Mouse (Mus musculus) kidney, adult 2 months (tissue): ENCODE results near the gene Tpi1.

Experiments used
- CTCF ChIP-seq: fragments of 200-500 bp; conservative IDR thresholded peaks from 2 replicates; pipeline ENCODE4 v1.5.1; 2011; ENCODE audit warnings: low read depth, mild to moderate bottlenecking, control low read depth, low read length, moderate library complexity, mixed read lengths; ENCODE audit not compliant: insufficient read depth, insufficient read length
- POLR2A ChIP-seq: fragments of 200-500 bp; IDR thresholded peaks from one replicate; pipeline ENCODE4 v1.6.1; 2011; ENCODE audit warnings: low read depth, low read length, control low read depth

DNA sequence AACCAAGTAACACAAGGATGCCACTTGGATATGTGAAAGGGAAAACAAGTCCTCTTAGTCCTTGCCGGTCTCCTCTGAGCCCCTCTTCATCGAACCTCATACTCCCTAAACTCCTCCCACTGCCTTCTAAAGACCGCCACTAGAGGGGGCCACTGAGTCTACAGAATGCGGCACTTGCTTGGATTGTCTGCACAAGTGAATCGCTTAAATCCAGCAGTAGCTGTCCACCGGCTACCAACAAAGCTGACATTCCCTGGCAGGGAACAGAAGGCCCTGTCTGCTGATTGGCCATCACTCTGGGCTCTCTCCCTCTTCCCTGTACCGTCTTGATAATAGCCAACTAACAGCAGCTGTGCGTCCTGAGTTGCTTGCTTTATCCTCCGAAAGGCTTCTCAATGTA is 33.2 kb upstream of the Tpi1 start:
- TF ChIP-seq CTCF (peak; percentile 90), POLR2A (no peak)
